Mouse (Mus musculus): ENCODE measurements around the gene Eif4a2.
A peak's percentile ranks its signal among the peaks of the same experiment; 100 is the strongest.

Eif4a2 gene

GRCm38 (mm10) chr16:23145211-23145610 lies 38.0 kb downstream of the Eif4a2 start:
- DNase-seq, result no peak

- DNase-seq, result no peak
These were observed 39.0 kb downstream of the Eif4a2 start, which contains the start of gene Adipoq for GRCm38 (mm10) chr16:23146280-23146679. Gene Adipoq (plus strand): TSS chr16:23146536.

- DNase-seq, result no peak
These were observed 41.7 kb downstream of the Eif4a2 start for GRCm38 (mm10) chr16:23148936-23149335.

- no peak for DNase-seq
These were observed 42.2 kb downstream of the Eif4a2 start for GRCm38 (mm10) chr16:23149396-23149795.

GRCm38 (mm10) chr16:23151423-23151822 lies 44.2 kb downstream of the Eif4a2 start:
- peak in 1 of 2 experiments; percentile 48 for DNase-seq

- DNase-seq, result no peak
These were observed 47.0 kb downstream of the Eif4a2 start for GRCm38 (mm10) chr16:23154261-23154660.

GRCm38 (mm10) chr16:23157013-23157412 lies 49.8 kb downstream of the Eif4a2 start:
- DNase-seq, result no peak

GRCm38 (mm10) chr16:23158292-23158691 lies 51.0 kb downstream of the Eif4a2 start:
- no peak for DNase-seq

- DNase-seq, result no peak
These were observed 51.7 kb downstream of the Eif4a2 start for GRCm38 (mm10) chr16:23158957-23159356.

- no peak for DNase-seq
These were observed 52.5 kb downstream of the Eif4a2 start for GRCm38 (mm10) chr16:23159749-23160148.

GRCm38 (mm10) chr16:23162116-23162515 lies 54.9 kb downstream of the Eif4a2 start:
- no peak for DNase-seq

All from lung, postnatal 4 days (tissue).